Mouse (Mus musculus): ENCODE data around the gene Map4k1.

DNA sequence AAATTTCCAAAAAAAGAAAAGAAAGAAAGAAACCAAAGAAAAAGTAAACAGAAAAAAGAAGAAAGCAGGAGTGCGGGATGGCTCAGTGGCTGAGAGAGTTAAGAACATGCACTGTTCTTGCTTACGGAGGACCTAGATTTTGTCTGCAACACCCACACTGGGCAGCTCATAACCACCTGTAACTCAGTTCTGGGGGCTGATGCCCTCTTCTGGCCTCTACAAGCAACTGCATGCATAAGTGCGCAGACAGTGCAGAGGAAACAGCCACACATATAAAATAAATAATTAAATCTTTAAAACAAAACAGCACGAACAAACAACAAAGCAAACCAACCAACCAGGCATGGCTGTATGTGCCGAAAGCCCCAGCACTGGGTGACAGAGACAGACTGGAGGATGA, 50.8 kb downstream of the Map4k1 start:
- TF ChIP-seq GATA1 (IDR thresholded peaks at IDR 0.05; ENCODE audit: borderline replicate concordance, low read length) (no peak), FLI1 (IDR thresholded peaks at IDR 0.05; ENCODE audit: low read length) (no peak)

All from megakaryocyte, embryonic 14.5 days (primary cell).